Mouse (Mus musculus) right cerebral cortex, postnatal 36 days (tissue): Measurements from ENCODE around the gene Clstn1.
"Not testable (repeated sequence)": the region's sequence is repeated elsewhere in the genome, so short reads cannot be mapped to it uniquely, and the experiment has no call there.

Experiments used
- DNase-seq, 2 experiments: peaks; one replicate each; pipeline ENCODE4 v3.0.0; 2022; ENCODE audit warnings: low spot score in 2 of 2, mixed read lengths in 1 of 2

Gene Clstn1

GRCm38 (mm10) chr4:149599549-149599948 is 13.3 kb downstream of the Clstn1 start:
- DNase-seq = no peak

GRCm38 (mm10) chr4:149600130-149600529 is 13.9 kb downstream of the Clstn1 start:
- DNase-seq = no peak

- DNase-seq = no peak
Measured at GRCm38 (mm10) chr4:149601484-149601883, 15.2 kb downstream of the Clstn1 start.

- DNase-seq = no peak
Measured at GRCm38 (mm10) chr4:149602236-149602635, 16.0 kb downstream of the Clstn1 start.

GRCm38 (mm10) chr4:149603860-149604259 is 17.6 kb downstream of the Clstn1 start:
- no peak for DNase-seq

GRCm38 (mm10) chr4:149604518-149604917 is 18.2 kb downstream of the Clstn1 start:
- DNase-seq = no peak

- DNase-seq = no peak
Measured at GRCm38 (mm10) chr4:149606056-149606455, 19.8 kb downstream of the Clstn1 start.

GRCm38 (mm10) chr4:149606766-149607358 is 20.6 kb downstream of the Clstn1 start:
- DNase-seq = no peak

- no peak for DNase-seq
Measured at GRCm38 (mm10) chr4:149607591-149608308, 21.5 kb downstream of the Clstn1 start.

GRCm38 (mm10) chr4:149608309-149608638 is 22.0 kb downstream of the Clstn1 start:
- DNase-seq = no peak

- peak in 1 of 2 experiments; percentile 51 for DNase-seq
Measured at GRCm38 (mm10) chr4:149609256-149610025, 23.2 kb downstream of the Clstn1 start.

- no peak for DNase-seq
Measured at GRCm38 (mm10) chr4:149611376-149612044, 25.2 kb downstream of the Clstn1 start.

GRCm38 (mm10) chr4:149613497-149613896 is 27.2 kb downstream of the Clstn1 start:
- DNase-seq = not testable (repeated sequence)

GRCm38 (mm10) chr4:149614869-149615268 is 28.6 kb downstream of the Clstn1 start:
- DNase-seq = no peak

- not testable (repeated sequence) for DNase-seq
Measured at GRCm38 (mm10) chr4:149616999-149617398, 30.7 kb downstream of the Clstn1 start.

- DNase-seq = no peak
Measured at GRCm38 (mm10) chr4:149619988-149620387, 33.7 kb downstream of the Clstn1 start.

- no peak for DNase-seq
Measured at GRCm38 (mm10) chr4:149621286-149621685, 35.0 kb downstream of the Clstn1 start.

- no peak for DNase-seq
Measured at GRCm38 (mm10) chr4:149623711-149624110, 37.4 kb downstream of the Clstn1 start.

GRCm38 (mm10) chr4:149626809-149627208 is 40.5 kb downstream of the Clstn1 start:
- DNase-seq = no peak

- DNase-seq = no peak
Measured at GRCm38 (mm10) chr4:149628372-149628771, 42.1 kb downstream of the Clstn1 start.

- DNase-seq = no peak
Measured at GRCm38 (mm10) chr4:149628810-149629209, 42.5 kb downstream of the Clstn1 start.

- no peak for DNase-seq
Measured at GRCm38 (mm10) chr4:149632670-149633307, 46.5 kb downstream of the Clstn1 start.
